Mouse (Mus musculus) CH12.LX (cell line): ENCODE measurements around the gene Pacs1.
A peak's percentile ranks its signal among the peaks of the same experiment; 100 is the strongest.

Experiments used
- BHLHE40 ChIP-seq: IDR thresholded peaks from 2 replicates; pipeline ENCODE4 v1.6.1; 2011; ENCODE audit warnings: mild to moderate bottlenecking, low read depth, low read length, improper control_type of control experiment
- CHD1 ChIP-seq: IDR thresholded peaks from 2 replicates; pipeline ENCODE4 v1.6.1; 2012; ENCODE audit warnings: low read depth, low read length, improper control_type of control experiment, inconsistent platforms
- CTCF ChIP-seq, 2 experiments: IDR thresholded peaks in 1 of 2; conservative IDR thresholded peaks in 1 of 2; 2 replicates each; pipeline ENCODE4 v1.5.1; 2011 to 2012; ENCODE audit warnings: low read depth in 2 of 2, low read length in 2 of 2, improper control_type of control experiment in 1 of 2, inconsistent platforms in 1 of 2, mild to moderate bottlenecking in 1 of 2, moderate library complexity in 1 of 2
- HCFC1 ChIP-seq: IDR thresholded peaks from 2 replicates; pipeline ENCODE4 v1.6.1; 2012; ENCODE audit warnings: low read depth, mild to moderate bottlenecking, inconsistent platforms, low read length, improper control_type of control experiment
- JUND ChIP-seq: conservative IDR thresholded peaks from 2 replicates; pipeline ENCODE4 v1.6.1; 2011; ENCODE audit warnings: low read depth, low read length, improper control_type of control experiment
- MYC ChIP-seq: IDR thresholded peaks from 2 replicates; pipeline ENCODE4 v1.6.1; 2011; ENCODE audit warnings: low read depth, mild to moderate bottlenecking, improper control_type of control experiment, low read length
- NELFE ChIP-seq: IDR thresholded peaks from 2 replicates; pipeline ENCODE4 v1.6.1; 2011; ENCODE audit warnings: low read depth, low read length, improper control_type of control experiment
- PAX5 ChIP-seq: IDR thresholded peaks from 2 replicates; pipeline ENCODE4 v1.6.1; 2012; ENCODE audit warnings: low read length, inconsistent platforms, mixed read lengths
- POLR2A ChIP-seq: IDR thresholded peaks from 2 replicates; pipeline ENCODE4 v1.6.1; 2011; ENCODE audit warnings: low read depth, mild to moderate bottlenecking, improper control_type of control experiment, low read length
- POLR2AphosphoS2 ChIP-seq: IDR thresholded peaks from 2 replicates; pipeline ENCODE4 v1.6.1; 2011; ENCODE audit warnings: low read depth, low read length, improper control_type of control experiment
- ZKSCAN1 ChIP-seq: IDR thresholded peaks from 2 replicates; pipeline ENCODE4 v1.6.1; 2012; ENCODE audit warnings: low read depth, inconsistent platforms, low read length, improper control_type of control experiment, borderline replicate concordance
- ZMIZ1 ChIP-seq: IDR thresholded peaks from 2 replicates; pipeline ENCODE4 v1.6.1; 2012; ENCODE audit warnings: low read depth, mild to moderate bottlenecking, inconsistent platforms, low read length, improper control_type of control experiment
- ZNF384 ChIP-seq: IDR thresholded peaks from 2 replicates; pipeline ENCODE4 v1.6.1; 2012; ENCODE audit warnings: low read depth, low read length, improper control_type of control experiment, inconsistent platforms

GRCm38 (mm10) chr19:5097521-5098362 is 175.2 kb downstream of the Pacs1 start:
- TF ChIP-seq POLR2A (no peak), HCFC1 (no peak), CTCF (conservative IDR thresholded peaks at IDR 0.05 in 1 of 2, IDR thresholded peaks at IDR 0.05 in 1 of 2; ENCODE audit: low read depth in 2 of 2, low read length in 2 of 2) (no peak), JUND (no peak), ZMIZ1 (0 out of 2 replicates have a peak, but pooled peaks have one; percentile 44), NELFE (no peak), ZKSCAN1 (no peak), BHLHE40 (no peak), POLR2AphosphoS2 (no peak), MYC (no peak), CHD1 (no peak), ZNF384 (no peak), PAX5 (no peak)
